Mouse (Mus musculus) frontal cortex, adult 2 months (tissue): ENCODE results near the gene Gja5. TPM values are rescaled to one million over a fixed set of nuclear protein-coding genes. Genes with fewer than 3 reads are reported as not detected.
A peak's percentile ranks its signal among the peaks of the same experiment; 100 is the strongest.
"Not testable (repeated sequence)": the region's sequence is repeated elsewhere in the genome, so short reads cannot be mapped to it uniquely, and the experiment has no call there.

ENCODE experiments used
- DNase-seq, 2 experiments: peaks; one replicate each; pipeline ENCODE4 v3.0.0; 2022; ENCODE audit warnings: low spot score in 1 of 2; ENCODE audit errors: extremely low spot score in 1 of 2
- polyA plus RNA-seq: library from polyadenylated mRNA; depleted of rRNA; stranded (reverse); fragments of >200 nt; gene quantifications from 2 replicates; pipeline ENCODE4 v1.2.3, GENCODE M21; 2012

Gene Gja5
- polyA plus RNA-seq, 1 experiment: 0.62 TPM

- peak in 1 of 2 experiments; percentile 5 for DNase-seq
These were observed 120.7 kb downstream of the Gja5 start for GRCm38 (mm10) chr3:97025226-97025625.

- DNase-seq: no peak
These were observed 127.6 kb downstream of the Gja5 start for GRCm38 (mm10) chr3:97032053-97032496.

GRCm38 (mm10) chr3:97035558-97035957 is 131.1 kb downstream of the Gja5 start:
- no peak for DNase-seq

- DNase-seq: no peak
These were observed 132.6 kb downstream of the Gja5 start for GRCm38 (mm10) chr3:97037119-97037518.

GRCm38 (mm10) chr3:97039721-97040120 is 135.2 kb downstream of the Gja5 start:
- DNase-seq: no peak

GRCm38 (mm10) chr3:97044188-97044587 is 139.7 kb downstream of the Gja5 start:
- DNase-seq: no peak

GRCm38 (mm10) chr3:97047757-97048156 is 143.3 kb downstream of the Gja5 start:
- DNase-seq: no peak

- no peak for DNase-seq
These were observed 143.9 kb downstream of the Gja5 start for GRCm38 (mm10) chr3:97048360-97048759.

- no peak for DNase-seq
These were observed 146.8 kb downstream of the Gja5 start for GRCm38 (mm10) chr3:97051264-97051744.

- no peak for DNase-seq
These were observed 147.7 kb downstream of the Gja5 start for GRCm38 (mm10) chr3:97052069-97052799.

- DNase-seq: no peak
These were observed 154.2 kb downstream of the Gja5 start for GRCm38 (mm10) chr3:97058704-97059103.

GRCm38 (mm10) chr3:97060119-97060518 is 155.6 kb downstream of the Gja5 start:
- DNase-seq: no peak

GRCm38 (mm10) chr3:97062814-97063213 is 158.3 kb downstream of the Gja5 start:
- no peak for DNase-seq

GRCm38 (mm10) chr3:97064046-97064445 is 159.6 kb downstream of the Gja5 start:
- no peak for DNase-seq

GRCm38 (mm10) chr3:97069589-97069988 is 165.1 kb downstream of the Gja5 start:
- DNase-seq: peak in 1 of 2 experiments; percentile 6

GRCm38 (mm10) chr3:97071916-97072315 is 167.4 kb downstream of the Gja5 start:
- peak in 1 of 2 experiments; percentile 16 for DNase-seq

GRCm38 (mm10) chr3:97072361-97072760 is 167.9 kb downstream of the Gja5 start:
- DNase-seq: not testable (repeated sequence)

GRCm38 (mm10) chr3:97075744-97076350 is 171.4 kb downstream of the Gja5 start:
- not testable (repeated sequence) for DNase-seq

GRCm38 (mm10) chr3:97076412-97076811 is 171.9 kb downstream of the Gja5 start:
- DNase-seq: peak in 1 of 2 experiments; percentile 21

GRCm38 (mm10) chr3:97078436-97078835 is 173.9 kb downstream of the Gja5 start:
- DNase-seq: no peak

GRCm38 (mm10) chr3:97082156-97082555 is 177.7 kb downstream of the Gja5 start:
- no peak for DNase-seq

- no peak for DNase-seq
These were observed 182.8 kb downstream of the Gja5 start for GRCm38 (mm10) chr3:97087326-97087725.
